Mouse (Mus musculus) intestine, postnatal 0 days (tissue): ENCODE measurements around the gene Otulin. TPM values are rescaled to one million over a fixed set of nuclear protein-coding genes. Genes with fewer than 3 reads are reported as not detected.

Experiments
- ATAC-seq: fragments of 200-750 bp; cut with Nextera tagmentation; 2 replicates; pipeline ENCODE4 v1.8.0; 2017; ENCODE audit warnings: mild to moderate bottlenecking, moderate TSS enrichment, moderate library complexity
- H3K27ac ChIP-seq: fragments of 300-500 bp; sonication (generic); 2 replicates; pipeline ENCODE4 v1.5.1; 2014; ENCODE audit warnings: mild to moderate bottlenecking, low read depth, low read length, moderate library complexity
- H3K27me3 ChIP-seq: fragments of 300-500 bp; sonication (generic); replicated peaks from 2 replicates; pipeline ENCODE4 v1.6.1; 2014; ENCODE audit warnings: low read length, mixed read lengths; ENCODE audit not compliant: control insufficient read depth, insufficient read depth
- H3K36me3 ChIP-seq: fragments of 300-500 bp; sonication (generic); 2 replicates; pipeline ENCODE4 v1.6.1; 2014; ENCODE audit warnings: mild to moderate bottlenecking, moderate library complexity; ENCODE audit not compliant: control insufficient read depth, insufficient read depth
- H3K4me1 ChIP-seq: fragments of 300-500 bp; sonication (generic); replicated peaks from 2 replicates; pipeline ENCODE4 v1.6.1; 2014; ENCODE audit warnings: antibody characterized with exemption, low read length, mixed read lengths; ENCODE audit not compliant: control insufficient read depth, insufficient read depth
- H3K4me2 ChIP-seq: fragments of 300-500 bp; sonication (generic); replicated peaks from 2 replicates; pipeline ENCODE4 v1.6.1; 2014; ENCODE audit warnings: low read depth, mild to moderate bottlenecking, moderate library complexity
- H3K4me3 ChIP-seq: fragments of 300-500 bp; sonication (generic); 2 replicates; pipeline ENCODE4 v1.5.1; 2014; ENCODE audit warnings: low read depth, low read length
- H3K9ac ChIP-seq: fragments of 300-500 bp; sonication (generic); 2 replicates; pipeline ENCODE4 v1.6.1; 2014; ENCODE audit warnings: mild to moderate bottlenecking, low read depth, low read length
- H3K9me3 ChIP-seq: fragments of 300-500 bp; sonication (generic); 2 replicates; pipeline ENCODE4 v1.6.1; 2016; ENCODE audit warnings: mixed run types; ENCODE audit not compliant: control insufficient read depth
- CTCF ChIP-seq: sonication (generic); IDR thresholded peaks from 2 replicates; pipeline ENCODE4 v1.5.1; 2016; ENCODE audit warnings: low read depth, mild to moderate bottlenecking, control low read depth, antibody characterized with exemption, moderate library complexity
- WGBS: fragments of 180-500 bp; shearing (Covaris S2); extraction: QIAGEN DNeasy Blood & Tissue Kit; methylation state at CpG from one replicate; pipeline ENCODE4 v1.1.7; 2014; 5-methylcytosine and 5-hydroxymethylcytosine counted together
- microRNA-seq: library from miRNA; unstranded; fragments of <30 nt; microRNA quantifications from one replicate; pipeline ENCODE4, GENCODE M21; 2016
- polyA plus RNA-seq: library from polyadenylated mRNA; unstranded; fragments of >200 nt; fragmentation: Nextera tagmentation; extraction: Ambion mirVana; gene quantifications from 2 replicates; pipeline ENCODE4 v1.2.1, GENCODE M21; 2015

Gene Otulin
- polyA plus RNA-seq, 1 experiment from 2014 or later: 30.8 TPM

GRCm38 (mm10) chr15:27496596-27497299, 133.7 kb downstream of the Otulin start:
- no peak overlapping the region for H3K4me2 ChIP-seq
- ATAC-seq: no peak
- no peaks in the 10 kb centered on the region for H3K36me3 ChIP-seq
- TF ChIP-seq CTCF: no peak
- H3K9me3 ChIP-seq: no peaks in the 10 kb centered on the region
- H3K27ac ChIP-seq: no peak overlapping the region
- no peaks in the 10 kb centered on the region for H3K4me1 ChIP-seq
- WGBS: 89% methylated on average over 11 of the region's 11 CpGs
- H3K27me3 ChIP-seq: no peaks in the 10 kb centered on the region
- no peak overlapping the region for H3K4me3 ChIP-seq
- no peak overlapping the region for H3K9ac ChIP-seq

DNA sequence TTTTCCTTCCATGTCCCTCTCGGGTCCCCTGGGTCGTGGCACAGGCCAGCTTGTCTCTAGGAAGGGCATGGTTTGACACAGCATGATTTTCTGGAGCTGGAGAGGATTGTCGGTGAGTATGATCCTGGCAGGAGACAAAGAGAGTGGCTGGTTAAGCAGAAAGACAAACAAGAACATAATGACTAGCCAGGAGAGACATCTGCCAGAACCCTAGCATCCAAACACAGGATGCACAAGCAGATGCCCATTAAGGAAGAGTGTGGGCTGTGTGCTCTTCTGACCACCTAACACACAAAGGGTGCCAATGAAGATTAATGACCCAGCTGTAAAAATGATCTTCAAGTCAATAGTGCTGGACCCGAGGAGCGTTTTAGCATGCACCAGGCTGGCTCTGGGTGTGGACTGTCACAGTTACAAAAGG, 134.5 kb downstream of the Otulin start:
- Histone ChIP-seq H3K9ac (no peak overlapping the region), H3K9me3 (no peaks in the 10 kb centered on the region), H3K27me3 (no peaks in the 10 kb centered on the region), H3K4me2 (no peak overlapping the region), H3K36me3 (no peaks in the 10 kb centered on the region), H3K4me1 (no peaks in the 10 kb centered on the region; the same call in 1 of the 2 replicates), H3K27ac (no peak overlapping the region), H3K4me3 (no peak overlapping the region)
- ATAC-seq: no peak
- WGBS: 40% methylated on average over 5 of the region's 5 CpGs
- TF ChIP-seq CTCF: no peak

DNA sequence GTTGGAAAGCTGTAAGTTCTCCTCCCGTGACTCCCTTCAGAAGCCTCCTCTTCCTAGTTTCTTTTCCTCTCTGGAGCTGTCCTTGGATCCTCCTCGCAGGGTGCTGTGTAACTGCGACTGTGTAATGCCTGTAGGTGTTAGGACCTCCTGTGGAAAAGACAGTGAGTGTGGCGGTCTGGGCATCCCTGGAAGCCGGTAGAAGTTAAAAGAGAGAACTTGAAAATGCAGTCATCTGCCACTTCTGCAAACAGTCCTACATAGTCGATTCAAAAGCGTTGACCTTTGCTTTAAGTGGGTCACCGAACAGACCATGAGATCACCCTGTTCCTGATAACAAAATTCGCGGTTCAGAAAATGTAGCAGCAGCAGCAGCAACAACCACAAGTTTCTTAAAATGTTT, 137.0 kb downstream of the Otulin start:
- no peaks in the 10 kb centered on the region for H3K27me3 ChIP-seq
- H3K27ac ChIP-seq: no peak overlapping the region
- H3K4me2 ChIP-seq: no peak overlapping the region
- no peaks in the 10 kb centered on the region; the same call in 1 of the 2 replicates for H3K4me1 ChIP-seq
- TF ChIP-seq CTCF: no peak
- WGBS: 37% methylated on average over 10 of the region's 10 CpGs
- no peak overlapping the region for H3K9ac ChIP-seq
- ATAC-seq: no peak
- no peaks in the 10 kb centered on the region for H3K36me3 ChIP-seq
- H3K9me3 ChIP-seq: no peaks in the 10 kb centered on the region
- no peak overlapping the region for H3K4me3 ChIP-seq

- no peak overlapping the region for H3K4me3 ChIP-seq
- H3K27ac ChIP-seq: no peak overlapping the region
- H3K4me2 ChIP-seq: no peak overlapping the region
- no peak overlapping the region for H3K9ac ChIP-seq
- TF ChIP-seq CTCF: no peak
- WGBS: 86% methylated on average over 1 of the region's 1 CpGs
- H3K4me1 ChIP-seq: no peaks in the 10 kb centered on the region; the same call in 1 of the 2 replicates
- H3K27me3 ChIP-seq: no peaks in the 10 kb centered on the region
- ATAC-seq: no peak
- H3K9me3 ChIP-seq: no peaks in the 10 kb centered on the region
- H3K36me3 ChIP-seq: no peaks in the 10 kb centered on the region
These were observed 137.8 kb downstream of the Otulin start for GRCm38 (mm10) chr15:27492734-27493133.

Small RNA genes within 50 kb of the gene (microRNA-seq; reads per million reads assigned to microRNA genes)
- not detected for gene Mir7117

Other genes starting within 250 kb of the Otulin start
- 20.9 and 24.0 TPM in 2 replicates for gene Ank, start 164.0 kb downstream of the Otulin start, polyA plus RNA-seq
- 8.9 and 9.0 TPM in 2 replicates for gene Otulinl, start 50.9 kb upstream of the Otulin start, polyA plus RNA-seq